Mouse (Mus musculus) liver, embryonic 14.5 days (tissue): ENCODE measurements around the gene Anapc16.

Experiments
- CTCF ChIP-seq: IDR thresholded peaks from 2 replicates; pipeline ENCODE4 v1.5.1; 2016; ENCODE audit warnings: antibody characterized with exemption, low read depth, control low read depth
- EP300 ChIP-seq: IDR thresholded peaks from 2 replicates; pipeline ENCODE4 v1.6.1; 2016; ENCODE audit warnings: antibody characterized with exemption, low read depth

- no peak for TF ChIP-seq CTCF
- TF ChIP-seq EP300, result no peak
Measured at GRCm38 (mm10) chr10:59942847-59943420, 60.0 kb downstream of the Anapc16 start.
